Mouse (Mus musculus) kidney, adult 2 months (tissue): ENCODE data around the gene Prr23a2. TPM values are rescaled to one million over a fixed set of nuclear protein-coding genes. Genes with fewer than 3 reads are reported as not detected.

Experiments used
- DNase-seq: peaks from one replicate; pipeline ENCODE4 v3.0.0; 2021
- H3K27ac ChIP-seq: fragments of 200-500 bp; 2 replicates; pipeline ENCODE4 v1.5.1; 2012; ENCODE audit warnings: low read depth, low read length, control low read depth, inconsistent platforms; ENCODE audit not compliant: insufficient read depth
- H3K27me3 ChIP-seq: fragments of 200-500 bp; replicated peaks from 2 replicates; pipeline ENCODE4 v1.6.1; 2012; ENCODE audit warnings: mild to moderate bottlenecking, moderate library complexity, low read length, inconsistent platforms; ENCODE audit not compliant: control insufficient read depth, insufficient read depth
- H3K36me3 ChIP-seq: fragments of 200-500 bp; 2 replicates; pipeline ENCODE4 v1.6.1; 2012; ENCODE audit warnings: mild to moderate bottlenecking, moderate library complexity, low read length, inconsistent platforms; ENCODE audit not compliant: control insufficient read depth, insufficient read depth
- H3K4me1 ChIP-seq: fragments of 200-500 bp; 2 replicates; pipeline ENCODE4 v1.6.1; 2011; ENCODE audit warnings: low read length; ENCODE audit not compliant: control insufficient read depth, insufficient read depth
- H3K4me3 ChIP-seq: fragments of 200-500 bp; 2 replicates; pipeline ENCODE4 v1.5.1; 2011; ENCODE audit warnings: mild to moderate bottlenecking, low read depth, low read length, control low read depth; ENCODE audit not compliant: insufficient read depth
- CTCF ChIP-seq: fragments of 200-500 bp; conservative IDR thresholded peaks from 2 replicates; pipeline ENCODE4 v1.5.1; 2011; ENCODE audit warnings: low read depth, mild to moderate bottlenecking, control low read depth, low read length, moderate library complexity, mixed read lengths; ENCODE audit not compliant: insufficient read depth, insufficient read length
- POLR2A ChIP-seq: fragments of 200-500 bp; IDR thresholded peaks from one replicate; pipeline ENCODE4 v1.6.1; 2011; ENCODE audit warnings: low read depth, low read length, control low read depth
- WGBS: fragments of 180-500 bp; shearing (Covaris S2); methylation state at CpG from one replicate; pipeline ENCODE4 v1.1.7; 2018; 5-methylcytosine and 5-hydroxymethylcytosine counted together
- polyA plus RNA-seq: library from polyadenylated mRNA; depleted of rRNA; stranded (reverse); fragments of >200 nt; gene quantifications from 2 replicates; pipeline ENCODE4 v1.2.3, GENCODE M21; 2012

The Prr23a2 gene
- polyA plus RNA-seq, 1 experiment = not detected

DNA sequence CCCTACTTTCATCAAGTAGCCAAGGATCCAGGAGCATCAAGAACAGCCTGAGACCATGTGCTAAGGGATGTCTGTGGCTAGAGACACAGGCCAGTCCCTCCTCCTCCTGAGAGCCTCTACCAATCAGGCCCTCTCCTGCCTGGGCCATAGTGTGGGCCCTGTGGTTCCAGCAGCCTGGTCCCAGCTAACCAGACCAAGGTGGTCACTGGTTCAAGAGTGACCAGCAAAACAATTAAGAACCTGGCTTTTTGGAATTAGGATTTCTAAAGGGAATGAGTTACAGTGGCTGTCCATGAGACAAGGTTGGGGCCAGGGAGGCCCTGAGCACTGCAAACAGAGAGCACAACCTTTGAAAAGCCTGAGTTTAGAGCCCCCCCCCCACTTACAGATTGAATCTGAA is 35.2 kb upstream of the Prr23a2 start:
- DNase-seq = no peak
- TF ChIP-seq CTCF (no peak), POLR2A (no peak)
- no peak overlapping the region for H3K27ac ChIP-seq
- no peaks in the 10 kb centered on the region for H3K27me3 ChIP-seq
- no peaks in the 10 kb centered on the region for H3K4me1 ChIP-seq
- no peaks in the 10 kb centered on the region for H3K36me3 ChIP-seq
- H3K4me3 ChIP-seq = no peak overlapping the region

DNA sequence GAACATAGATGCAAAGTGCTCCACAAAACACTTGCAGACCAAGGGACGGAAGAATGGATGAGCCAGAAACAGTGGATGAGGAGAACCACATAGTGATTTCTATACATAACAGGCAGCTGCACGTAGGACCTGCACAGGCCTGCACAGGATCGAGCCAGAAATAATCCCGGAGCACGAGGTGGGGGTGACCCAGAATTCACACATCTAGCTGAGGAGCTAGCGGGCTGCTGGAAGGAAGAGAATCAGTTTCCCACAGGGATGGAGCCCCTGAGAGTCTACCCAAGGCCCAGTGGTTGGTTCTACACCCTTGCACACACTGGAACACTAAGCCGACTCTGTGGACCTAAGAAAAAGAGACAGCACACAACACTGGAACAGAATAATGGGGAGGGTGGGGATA is 32.5 kb upstream of the Prr23a2 start:
- Histone ChIP-seq H3K27ac (no peak overlapping the region), H3K27me3 (no peaks in the 10 kb centered on the region), H3K4me1 (no peaks in the 10 kb centered on the region), H3K4me3 (no peak overlapping the region), H3K36me3 (no peaks in the 10 kb centered on the region)
- no peak for DNase-seq
- no peak for TF ChIP-seq POLR2A
- TF ChIP-seq CTCF = no peak
- WGBS = 88% methylated on average over 7 of the region's 7 CpGs

DNA sequence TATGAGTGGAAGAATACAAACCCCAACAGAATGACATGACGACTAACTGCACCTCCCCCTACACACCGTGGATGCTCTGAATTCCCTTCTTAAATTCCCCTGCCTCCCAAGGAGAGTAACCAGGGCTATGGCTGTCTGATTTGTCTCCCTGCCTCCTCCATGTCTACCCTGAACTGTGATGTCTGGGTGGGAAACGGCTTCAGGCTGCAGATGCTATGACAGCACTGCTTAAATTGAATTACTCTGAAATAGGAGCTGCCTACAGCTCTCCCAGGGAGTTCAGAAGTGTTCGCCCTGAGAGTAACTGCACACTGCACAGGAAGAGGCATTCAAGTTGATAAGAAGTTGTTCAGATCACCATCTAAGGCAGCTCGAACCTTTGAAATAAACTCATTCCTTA is 26.8 kb upstream of the Prr23a2 start:
- no peak overlapping the region for H3K27ac ChIP-seq
- WGBS = 16% methylated on average over 5 of the region's 5 CpGs

DNA sequence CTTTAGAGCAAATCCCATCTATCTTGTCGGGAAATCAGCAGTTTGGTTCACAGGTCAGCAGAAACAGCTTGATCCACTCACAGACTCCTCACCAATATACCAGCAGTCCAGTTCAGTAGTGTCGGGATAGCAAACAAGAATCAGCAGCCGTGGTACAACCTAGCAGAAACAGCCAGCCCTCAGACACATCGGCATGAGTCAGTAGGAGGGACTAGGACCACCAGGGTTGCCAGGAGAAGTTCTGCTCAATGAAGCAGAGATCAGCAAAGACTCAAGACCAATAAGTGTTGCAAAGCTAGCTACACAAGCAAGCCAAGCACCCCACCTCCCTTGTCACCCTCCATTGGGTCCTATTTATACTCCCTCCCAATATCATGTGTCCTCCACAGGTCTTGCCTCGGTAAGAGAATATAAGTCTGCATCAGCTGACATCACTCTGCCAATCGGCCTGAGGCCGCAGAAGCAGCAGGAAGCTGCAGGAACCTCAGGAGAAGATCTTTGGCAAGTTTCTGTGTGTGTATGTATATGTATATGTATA is 18.7 kb upstream of the Prr23a2 start:
- DNase-seq = no peak
- Histone ChIP-seq H3K36me3 (no peaks in the 10 kb centered on the region), H3K4me3 (no peak overlapping the region), H3K27ac (no peak overlapping the region), H3K4me1 (no peaks in the 10 kb centered on the region), H3K27me3 (no peaks in the 10 kb centered on the region; the same call in 1 of the 2 replicates)
- 37% methylated on average over 7 of the region's 7 CpGs for WGBS
- TF ChIP-seq POLR2A = no peak
- TF ChIP-seq CTCF = no peak

More for the DNA sequence above, 26.8 kb upstream of the Prr23a2 start:
- Histone ChIP-seq H3K4me3 (no peak overlapping the region), H3K4me1 (no peaks in the 10 kb centered on the region), H3K27me3 (no peaks in the 10 kb centered on the region), H3K36me3 (no peaks in the 10 kb centered on the region)
- no peak for DNase-seq
- no peak for TF ChIP-seq CTCF
- no peak for TF ChIP-seq POLR2A

DNA sequence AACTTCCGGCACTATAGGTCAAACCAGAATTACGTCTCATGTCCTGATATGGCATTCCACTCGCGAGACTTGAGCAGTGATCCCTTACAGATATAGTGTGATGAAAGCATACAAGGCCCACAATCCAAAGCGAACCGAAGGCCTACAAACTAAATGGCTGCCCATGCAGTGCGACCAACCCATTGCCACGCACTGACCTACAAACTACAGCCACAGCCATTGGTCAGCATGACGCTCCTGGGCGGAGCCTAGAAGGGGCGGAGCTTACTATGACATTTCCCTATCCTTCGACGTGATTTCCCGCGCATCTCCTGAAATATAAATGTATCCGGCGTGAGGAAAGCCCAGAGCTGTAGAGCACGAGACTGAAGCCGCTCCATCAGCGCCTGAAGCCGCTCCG is 14.2 kb upstream of the Prr23a2 start, which contains the start of gene Prr23a1:
Gene Prr23a1, plus strand, starts transcription at position 387 of the 400 bp plus-strand sequence.
- H3K36me3 ChIP-seq = no peaks in the 10 kb centered on the region
- no peak for DNase-seq
- TF ChIP-seq CTCF (no peak), POLR2A (no peak)
- no peaks in the 10 kb centered on the region; the same call in 1 of the 2 replicates for H3K27me3 ChIP-seq
- H3K4me3 ChIP-seq = no peak within 1 kb of the TSS
- 62% methylated on average over 22 of the region's 22 CpGs for WGBS
- H3K27ac ChIP-seq = no peak within 1 kb of the TSS
- no peaks in the 10 kb centered on the region for H3K4me1 ChIP-seq

DNA sequence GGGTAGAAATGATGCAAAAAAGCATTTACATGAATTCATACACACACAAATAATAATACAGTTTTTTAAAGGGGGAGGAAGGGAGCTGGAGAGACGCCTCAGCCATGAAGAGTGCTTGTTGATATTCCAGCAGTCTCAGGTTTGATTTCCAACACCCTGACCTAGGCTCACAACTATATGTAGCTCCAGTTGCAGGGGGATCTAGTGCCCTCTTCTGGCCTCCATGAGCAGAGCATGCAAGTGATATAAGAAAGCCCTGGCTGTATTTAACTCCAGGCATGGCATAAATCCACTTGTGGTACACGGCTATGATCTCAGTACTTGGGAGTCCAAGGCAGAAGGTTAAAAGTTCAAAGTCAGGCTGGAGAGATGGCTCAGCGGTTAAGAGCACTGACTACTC is 7.2 kb downstream of the Prr23a2 start:
- H3K4me3 ChIP-seq = no peak overlapping the region
- WGBS = 74% methylated on average over 3 of the region's 3 CpGs
- peak; percentile 44 for TF ChIP-seq CTCF
- TF ChIP-seq POLR2A = no peak
- H3K27me3 ChIP-seq = no peaks in the 10 kb centered on the region
- H3K36me3 ChIP-seq = no peaks in the 10 kb centered on the region
- no peaks in the 10 kb centered on the region for H3K4me1 ChIP-seq
- H3K27ac ChIP-seq = no peak overlapping the region
- DNase-seq = no peak

DNA sequence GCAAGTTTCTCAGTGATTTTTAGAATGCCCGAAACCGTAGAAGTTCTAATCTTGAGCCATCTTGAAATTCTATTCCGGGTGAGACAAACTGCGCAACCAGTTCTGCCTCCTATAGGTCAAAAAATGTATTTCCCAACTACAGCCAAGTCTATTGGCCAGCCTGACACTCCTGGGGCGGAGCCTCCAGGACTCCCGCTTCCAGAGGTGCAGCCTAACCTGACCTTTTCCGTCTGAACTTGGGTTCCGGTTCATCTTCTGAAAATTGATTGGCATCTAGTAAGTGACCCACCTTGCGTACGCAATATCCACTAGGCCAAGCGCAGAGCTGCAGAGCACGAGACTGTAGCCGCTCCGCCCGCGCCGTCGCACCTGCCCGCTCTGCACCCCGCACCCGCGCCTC is 8.3 kb downstream of the Prr23a2 start, which contains the start of gene Prr23a3:
Gene Prr23a3, plus strand, starts transcription at position 197 of the 400 bp plus-strand sequence.
- WGBS = 69% methylated on average over 22 of the region's 22 CpGs
- DNase-seq = no peak
- TF ChIP-seq POLR2A = no peak
- no peak within 1 kb of the TSS for H3K4me3 ChIP-seq
- no peaks in the 10 kb centered on the region for H3K4me1 ChIP-seq
- H3K27me3 ChIP-seq = no peaks in the 10 kb centered on the region
- no peaks in the 10 kb centered on the region for H3K36me3 ChIP-seq
- H3K27ac ChIP-seq = no peak within 1 kb of the TSS
